Comparison of ENCODE assay signal across 22 mouse cellular contexts in the genomic region with DNA sequence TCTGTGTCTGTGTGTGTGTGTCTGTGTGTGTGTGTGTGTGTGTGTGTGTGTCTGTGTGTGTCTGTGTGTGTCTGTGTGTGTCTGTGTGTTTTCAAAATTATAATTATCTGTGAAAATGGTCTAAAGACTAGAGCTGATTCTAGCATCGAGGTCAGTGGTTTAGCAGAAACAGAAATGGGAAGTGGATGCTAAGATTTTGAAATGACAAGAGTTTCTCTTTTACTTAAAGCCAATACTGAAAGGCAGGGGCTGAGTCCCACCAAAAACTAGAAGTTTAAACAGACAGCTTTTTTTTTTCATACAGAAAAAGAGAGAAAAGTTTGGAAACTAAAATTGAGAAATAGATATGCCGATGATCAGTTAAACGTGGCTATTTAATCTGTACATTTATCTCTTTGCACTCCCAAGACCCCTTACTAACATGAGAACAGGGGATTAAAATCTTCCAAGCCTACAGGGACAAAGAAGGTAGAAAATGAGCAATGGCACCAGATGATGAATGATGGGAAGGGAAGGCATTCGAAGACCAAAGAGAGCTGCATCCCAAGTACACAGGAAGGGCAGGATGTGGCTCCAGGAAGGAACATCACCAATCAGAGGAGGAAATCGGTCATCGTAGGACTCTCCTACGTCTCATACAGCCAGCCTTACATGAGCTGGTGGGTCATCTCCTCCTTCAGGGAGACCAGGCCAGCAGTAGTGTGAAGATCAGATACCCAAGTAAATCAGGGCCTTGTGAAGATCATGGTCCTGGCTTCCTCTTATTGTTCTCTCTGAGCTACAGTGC. TPM values are rescaled to one million over a fixed set of nuclear protein-coding genes. Genes with fewer than 3 reads are reported as not detected.
DNase-seq lines count a peak whose midpoint lies in the region; ATAC-seq and TF ChIP-seq lines count a peak whose summit lies in the region.
"Had no signal": no experiment of that assay in that cellular context is flagged by ENCODE, and none has a peak within 500 bp of the region (broad histone marks: within the 10 kb centered on the region; RNA-seq: fewer than 3 reads in every experiment).

No protein-coding gene starts in this region.

- H3K36me3 ChIP-seq in kidney, postnatal 0 days (ENCODE audit: insufficient read depth, low read length), result no peaks in the 10 kb centered on the region
- no peaks in the 10 kb centered on the region for H3K36me3 ChIP-seq in kidney, embryonic 16.5 days (ENCODE audit: insufficient read depth, low read length)
- H3K36me3 ChIP-seq: embryonic facial prominence, embryonic 15.5 days; forebrain, embryonic 10.5 days; heart, embryonic 12.5 days; hindbrain, embryonic 10.5 days had no signal

- TF ChIP-seq CTCF in kidney, postnatal 0 days (IDR thresholded peaks at IDR 0.05; ENCODE audit: low read depth), result no peak

- H3K4me3 ChIP-seq in kidney, postnatal 0 days (replicated peaks; ENCODE audit: low read depth, low read length), result no peak overlapping the region
- H3K4me3 ChIP-seq in kidney, embryonic 16.5 days (ENCODE audit: low read length), result no peak overlapping the region
- H3K4me3 ChIP-seq: embryonic facial prominence, embryonic 15.5 days; erythroblast, embryonic 14.5 days; forebrain, embryonic 10.5 days; heart, adult 2 months; heart, embryonic 12.5 days; hindbrain, embryonic 10.5 days had no signal

- H3K4me1 ChIP-seq in kidney, postnatal 0 days (replicated peaks; ENCODE audit: insufficient read depth, low read length), result no peaks in the 10 kb centered on the region
- H3K4me1 ChIP-seq in kidney, embryonic 16.5 days (ENCODE audit: insufficient read depth, low read length), result no peaks in the 10 kb centered on the region; the same call in 1 of the 2 replicates
- H3K4me1 ChIP-seq: forebrain, embryonic 10.5 days; heart, embryonic 12.5 days had no signal

- H3K27me3 ChIP-seq in kidney, postnatal 0 days (ENCODE audit: insufficient read depth, low read length), result no peaks in the 10 kb centered on the region
- H3K27me3 ChIP-seq in kidney, embryonic 16.5 days (ENCODE audit: insufficient read depth, low read length), result no peaks in the 10 kb centered on the region
- H3K27me3 ChIP-seq: embryonic facial prominence, embryonic 15.5 days; heart, embryonic 12.5 days had no signal

- H3K27ac ChIP-seq in kidney, postnatal 0 days, result no peak overlapping the region
- H3K27ac ChIP-seq in kidney, embryonic 16.5 days (ENCODE audit: low read length), result no peak overlapping the region
- H3K27ac ChIP-seq: embryonic facial prominence, embryonic 15.5 days; forebrain, embryonic 10.5 days; heart, adult 2 months; hindbrain, embryonic 10.5 days; hindbrain, embryonic 14.5 days had no signal

- H3K4me2 ChIP-seq in kidney, postnatal 0 days (ENCODE audit: low read length), result no peak overlapping the region
- no peak overlapping the region for H3K4me2 ChIP-seq in kidney, embryonic 16.5 days (replicated peaks; ENCODE audit: low read depth, low read length)
- H3K4me2 ChIP-seq: embryonic facial prominence, embryonic 15.5 days; heart, embryonic 12.5 days; hindbrain, embryonic 14.5 days had no signal

- 84% methylated on average over 7 of the region's 7 CpGs for WGBS in kidney, postnatal 0 days
- WGBS in kidney, embryonic 16.5 days, result 82% methylated on average over 7 of the region's 7 CpGs

- peak; percentile 32 for DNase-seq in kidney, adult 11 months
- DNase-seq in kidney, postnatal 10 days, result no peak
- DNase-seq in kidney, postnatal 0 days (ENCODE audit: low spot score), result peak; percentile 29
- no peak for DNase-seq in layer of hippocampus, postnatal 10 days (ENCODE audit: low spot score in 2 of 2)
- DNase-seq in layer of hippocampus, adult 9-11 months, result no peak
- DNase-seq: adrenal gland, adult 2 months; adrenal gland, postnatal 25 days; cerebellum, adult 18-20 months; cerebellum, adult 9-11 months; embryo, embryonic 11 days; gastrocnemius, postnatal 36 days; heart, adult 2 months had no signal

- no peak overlapping the region for H3K9ac ChIP-seq in kidney, postnatal 0 days (ENCODE audit: low read depth, low read length)
- H3K9ac ChIP-seq in kidney, embryonic 16.5 days (replicated peaks; ENCODE audit: low read length), result no peak overlapping the region
- H3K9ac ChIP-seq: embryonic facial prominence, embryonic 15.5 days; heart, embryonic 12.5 days; hindbrain, embryonic 14.5 days had no signal

- no peak for ATAC-seq in kidney, postnatal 0 days (replicated peaks; ENCODE audit: low FRiP score, low read depth)
- no peak for ATAC-seq in kidney, embryonic 16.5 days (ENCODE audit: low FRiP score, low TSS enrichment)
- ATAC-seq in granulocyte monocyte progenitor cell, adult 5-6 weeks (replicated peaks; ENCODE audit: poor library complexity, severe bottlenecking), result peak; percentile 69
- ATAC-seq in megakaryocyte progenitor cell, adult 5-6 weeks (replicated peaks; ENCODE audit: poor library complexity), result peak; percentile 66
- ATAC-seq: forebrain, embryonic 14.5 days had no signal

- H3K9me3 ChIP-seq in kidney, postnatal 0 days (replicated peaks; ENCODE audit: low read length), result no peaks in the 10 kb centered on the region
- H3K9me3 ChIP-seq in kidney, embryonic 16.5 days (ENCODE audit: low read length), result peaks cover 4% of the 10 kb centered on the region; the same call in 1 of the 2 replicates
- H3K9me3 ChIP-seq: embryonic facial prominence, embryonic 15.5 days; forebrain, embryonic 10.5 days; heart, embryonic 12.5 days; hindbrain, embryonic 10.5 days had no signal

RNA-seq across cellular contexts. Expression of gene Rpl10-ps3, which starts 9.0 kb away (rescaled TPM):
- 238 and 252 TPM in 2 replicates for polyA plus RNA-seq in kidney, postnatal 0 days (2015; fragmentation: Nextera tagmentation; extraction: Ambion mirVana)
- polyA plus RNA-seq in kidney, embryonic 16.5 days (2015; fragmentation: Nextera tagmentation; extraction: Ambion mirVana), result 279 and 349 TPM in 2 replicates
- total RNA-seq in granulocyte monocyte progenitor cell, adult 5-6 weeks (2014; fragmentation: Nextera tagmentation), result 525 and 847 TPM in 2 replicates
- 296 and 372 TPM in 2 replicates for total RNA-seq in granulocyte monocyte progenitor cell, adult 5-6 weeks (2017)
- total RNA-seq in megakaryocyte progenitor cell, adult 5-6 weeks (2015), result 1,620 and 1,730 TPM in 2 replicates
- 240 and 354 TPM in 2 replicates for total RNA-seq in megakaryocyte progenitor cell, adult 5-6 weeks (2017)
- 100 to 1,000 TPM; 384 to 390 TPM for total RNA-seq in layer of hippocampus, postnatal 10 days (2021)

Comparison
In these comparisons a context has a peak if more than half of its experiments do, and no peak if none do; other contexts are left out.
1. DNase-seq: peak in kidney, adult 11 months (single experiment) and kidney, postnatal 0 days (single experiment); none in kidney, postnatal 10 days (single experiment), layer of hippocampus, postnatal 10 days (0 of 2) and layer of hippocampus, adult 9-11 months (single experiment).
2. ATAC-seq: peak in granulocyte monocyte progenitor cell, adult 5-6 weeks (single experiment) and megakaryocyte progenitor cell, adult 5-6 weeks (single experiment); none in kidney, postnatal 0 days (single experiment) and kidney, embryonic 16.5 days (single experiment).